Mouse (Mus musculus): ENCODE results near the gene 1700023F06Rik.

1700023F06Rik gene

DNA sequence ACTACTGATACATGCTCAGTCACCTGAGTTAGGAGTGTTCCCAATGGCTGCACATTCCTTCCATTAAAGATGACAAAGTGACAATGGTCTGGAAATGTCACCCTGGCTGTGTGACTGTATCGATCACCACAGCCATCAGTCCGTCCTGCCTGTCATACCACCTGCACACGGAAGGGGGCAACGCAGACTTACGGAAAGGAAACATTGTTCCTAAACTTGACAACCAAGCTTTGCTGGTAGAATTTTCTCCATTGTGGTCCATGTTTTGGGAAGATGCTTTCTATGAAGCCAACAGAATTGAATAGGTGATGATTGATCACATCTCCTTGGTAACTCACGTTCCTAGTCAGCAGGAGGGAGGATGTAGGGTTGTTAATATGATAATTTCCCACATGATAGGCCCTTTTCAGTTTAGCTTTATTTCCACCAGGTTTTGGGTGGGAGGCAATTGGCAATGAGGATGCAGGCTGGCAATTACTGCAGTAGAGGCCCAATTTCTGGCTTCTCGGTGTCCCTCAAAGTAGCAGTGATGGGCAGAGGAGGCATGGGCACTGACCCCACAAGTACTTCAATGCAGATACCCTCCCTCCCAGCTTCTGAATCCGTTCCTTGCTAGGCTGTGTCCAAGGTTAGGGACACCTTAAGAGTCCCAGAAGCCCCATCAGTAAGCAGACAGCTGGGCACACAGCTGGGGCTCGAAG lies 39.5 kb downstream of the 1700023F06Rik start:
- TF ChIP-seq GATA4 (IDR thresholded peaks at IDR 0.05; ENCODE audit: insufficient replicate concordance, low read length): no peak

DNA sequence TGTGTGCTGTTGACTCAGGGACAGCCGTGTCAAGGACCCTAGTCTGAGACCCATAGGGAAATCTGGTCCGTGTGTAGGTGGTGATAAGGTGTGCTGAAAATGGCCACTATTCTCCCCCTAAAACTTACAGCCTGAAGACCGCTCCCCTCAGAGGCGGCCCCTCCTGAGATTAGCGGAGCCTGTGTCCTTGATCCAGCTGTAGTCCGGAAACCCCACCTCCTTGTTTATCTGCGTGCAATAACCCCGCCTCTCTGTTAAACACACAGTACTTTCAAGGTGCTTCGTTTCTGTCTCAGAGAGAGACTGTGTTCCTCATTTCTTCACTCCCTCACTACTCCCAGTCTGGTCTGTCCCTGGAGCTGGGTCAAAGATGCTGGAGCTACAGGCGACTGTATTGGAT lies 44.0 kb downstream of the 1700023F06Rik start:
- no peak for TF ChIP-seq GATA4 (IDR thresholded peaks at IDR 0.05; ENCODE audit: insufficient replicate concordance, low read length)

DNA sequence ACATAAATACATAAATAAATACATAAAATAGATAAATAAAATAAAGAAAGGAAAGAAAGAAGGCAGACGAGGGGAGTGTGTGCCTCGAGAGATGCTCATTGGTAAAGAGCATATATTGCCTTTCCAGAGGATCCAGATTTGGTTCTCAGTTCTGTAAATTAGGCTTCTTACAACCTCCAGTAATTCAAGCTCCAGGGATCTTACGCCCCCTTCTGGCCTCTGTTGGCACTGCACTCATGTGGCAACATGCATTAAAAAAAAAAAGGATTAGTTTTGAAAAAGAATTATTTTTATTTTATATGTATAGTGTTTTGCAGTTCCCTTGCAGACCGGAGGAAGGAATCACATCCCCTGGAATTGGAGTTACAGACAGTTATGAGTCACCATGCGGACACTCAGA lies 46.2 kb downstream of the 1700023F06Rik start:
- no peak for TF ChIP-seq GATA4 (IDR thresholded peaks at IDR 0.05; ENCODE audit: insufficient replicate concordance, low read length)

DNA sequence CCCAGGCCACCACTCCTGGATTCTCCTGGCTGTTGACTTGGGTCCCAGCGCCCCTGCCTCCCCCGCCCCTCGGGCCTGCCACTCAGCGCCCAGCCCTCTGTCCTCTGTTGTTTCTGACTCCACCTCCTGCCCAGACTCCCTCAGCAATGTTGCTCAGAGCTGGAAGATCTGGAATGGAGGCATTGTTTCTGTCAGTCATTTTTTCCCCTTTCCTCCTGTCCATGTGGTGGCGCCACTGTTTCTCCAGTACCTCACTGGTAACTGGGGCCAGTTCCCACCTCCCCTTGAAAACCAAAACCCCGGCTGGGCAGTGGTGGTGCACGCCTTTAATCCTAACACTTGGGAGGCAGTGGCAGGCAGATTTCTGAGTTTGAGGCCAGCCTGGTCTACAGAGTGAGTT lies 46.9 kb downstream of the 1700023F06Rik start:
- TF ChIP-seq GATA4 (IDR thresholded peaks at IDR 0.05; ENCODE audit: insufficient replicate concordance, low read length): no peak

DNA sequence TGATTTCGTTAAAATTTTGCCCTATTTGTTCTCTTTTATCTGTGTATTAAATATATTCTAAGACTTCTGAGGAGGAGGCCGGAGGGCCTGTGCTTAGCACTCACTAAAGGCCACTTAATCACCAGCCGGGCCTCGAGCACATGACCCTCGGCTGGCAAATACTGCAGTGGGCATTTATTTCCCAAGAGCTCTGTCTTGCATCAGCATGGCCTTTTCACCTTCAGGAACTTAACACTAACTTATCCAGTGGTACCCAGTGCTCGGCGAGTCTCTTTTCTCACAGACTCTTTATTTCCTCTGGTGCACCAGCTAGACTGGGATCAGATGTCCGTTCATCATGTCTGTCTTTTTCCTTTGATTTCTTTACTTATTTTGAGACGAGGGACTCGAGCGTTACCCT lies 47.6 kb downstream of the 1700023F06Rik start:
- TF ChIP-seq GATA4 (IDR thresholded peaks at IDR 0.05; ENCODE audit: insufficient replicate concordance, low read length): no peak

DNA sequence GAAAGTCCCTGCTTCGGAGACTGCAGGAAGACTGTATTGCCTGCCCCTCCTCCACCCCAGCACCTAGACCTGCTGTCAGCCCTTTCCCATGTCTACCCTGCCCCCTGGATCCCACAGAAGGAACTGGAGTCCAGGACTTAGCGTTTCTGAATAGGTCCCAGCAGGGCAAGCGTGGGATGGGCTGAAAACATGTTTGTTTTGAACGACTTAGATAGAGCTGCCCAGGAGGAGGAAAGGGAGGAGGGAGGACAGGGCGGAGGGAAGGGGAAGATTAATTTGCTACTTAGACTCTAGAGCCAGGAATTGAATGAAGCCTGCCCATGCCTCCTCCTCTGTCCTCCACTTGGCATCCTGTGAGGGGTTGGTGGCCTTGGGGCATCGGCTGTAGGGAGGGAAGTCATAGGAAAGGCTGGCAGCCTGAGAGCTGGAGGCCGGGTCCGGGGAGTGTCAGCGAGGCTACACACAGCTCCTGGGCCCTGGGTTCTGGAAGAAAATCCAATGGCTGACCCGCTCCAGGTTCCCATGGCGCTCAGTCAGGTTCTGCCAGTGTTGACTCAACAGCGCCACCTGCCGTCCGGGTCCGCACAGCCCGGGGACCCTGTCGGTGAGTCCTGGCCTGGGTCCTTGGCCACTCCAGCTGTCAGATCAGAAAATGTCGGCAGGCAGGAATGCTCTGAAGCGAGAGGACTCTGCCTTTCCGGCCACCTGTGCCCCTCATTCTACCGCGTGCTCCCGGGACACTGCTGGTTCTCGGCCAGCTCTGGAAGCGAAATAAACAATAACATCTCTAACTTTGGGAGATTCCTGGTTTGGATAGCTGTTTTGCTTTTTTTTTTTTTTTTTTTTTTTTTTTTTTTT lies 49.5 kb downstream of the 1700023F06Rik start:
- TF ChIP-seq GATA4 (IDR thresholded peaks at IDR 0.05; ENCODE audit: insufficient replicate concordance, low read length): no peak

DNA sequence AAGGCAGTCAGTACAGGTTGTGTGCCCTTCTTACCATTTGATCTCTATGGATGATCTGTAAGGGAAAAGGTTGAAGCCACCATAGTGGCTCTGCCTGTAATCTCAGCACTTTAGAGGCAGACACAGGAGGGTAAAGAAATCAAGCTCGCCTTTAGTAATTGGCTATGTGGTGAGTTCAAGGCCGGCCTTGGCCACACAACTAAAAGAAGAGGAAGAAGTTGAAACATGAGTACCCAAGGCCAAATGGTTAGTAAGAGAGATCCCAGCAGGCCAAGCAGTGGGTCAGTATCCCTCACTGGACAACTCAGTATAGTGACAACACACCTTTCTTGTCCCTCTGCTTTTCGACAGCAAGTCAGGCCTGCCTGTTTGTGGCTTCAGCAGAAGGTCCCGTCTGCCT lies 58.6 kb downstream of the 1700023F06Rik start:
- no peak for TF ChIP-seq GATA4 (IDR thresholded peaks at IDR 0.05; ENCODE audit: insufficient replicate concordance, low read length)
